Mouse (Mus musculus): ENCODE measurements around the gene Ccdc102a.

DNA sequence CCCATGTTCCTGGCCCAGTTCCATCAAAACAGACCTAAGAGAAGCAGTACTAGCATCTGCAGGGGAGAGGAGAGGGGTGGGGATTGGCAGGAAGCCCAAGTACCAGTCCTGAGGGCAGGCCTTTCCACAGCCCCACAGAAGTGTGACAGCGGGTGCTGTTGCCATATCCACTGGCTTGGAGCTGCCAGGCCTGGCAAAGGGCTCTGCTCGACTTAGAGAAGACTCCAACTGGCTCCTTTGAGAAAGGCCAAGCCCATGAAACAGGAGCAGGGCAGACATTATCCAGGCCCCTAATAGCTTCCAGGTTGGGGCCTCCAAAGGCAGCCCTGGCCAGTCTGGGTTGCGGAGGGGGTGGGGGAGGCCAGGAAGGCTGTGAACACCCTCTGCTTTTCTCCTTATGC lies 3.2 kb downstream of the Ccdc102a start:
- TF ChIP-seq CTCF (conservative IDR thresholded peaks at IDR 0.05 in 1 of 2, IDR thresholded peaks at IDR 0.05 in 1 of 2; ENCODE audit: low read depth in 2 of 2, low read length in 2 of 2) (no peak), POLR2AphosphoS2 (IDR thresholded peaks at IDR 0.05; ENCODE audit: low read depth, low read length) (no peak)

All from CH12.LX (cell line).